Mouse (Mus musculus): Measurements from ENCODE around the gene Xpo6. TPM values are rescaled to one million over a fixed set of nuclear protein-coding genes. Genes with fewer than 3 reads are reported as not detected.

The Xpo6 gene
- polyA plus RNA-seq, 1 experiment from 2014 or later, result 76.4 TPM

DNA sequence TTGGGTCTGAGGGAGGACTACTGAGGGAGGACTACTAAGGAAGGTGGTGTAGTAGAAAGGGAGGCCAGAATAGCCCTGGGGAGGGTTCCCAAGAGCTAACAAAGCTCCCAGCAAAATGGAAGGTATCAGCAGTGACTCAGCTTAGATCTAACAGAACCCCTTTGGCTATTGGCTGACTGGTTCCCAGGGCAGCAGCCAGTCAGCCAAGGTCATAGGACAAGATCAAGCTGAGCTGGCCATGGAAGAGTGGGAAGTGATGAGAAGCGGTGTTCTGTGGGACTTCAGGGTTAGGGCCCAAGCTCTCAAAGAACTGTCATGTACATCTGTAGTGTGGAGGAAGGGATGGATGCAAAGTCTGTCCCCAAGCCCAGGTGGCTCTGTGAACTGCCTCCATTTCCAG is 123.4 kb downstream of the Xpo6 start:
- no peaks in the 10 kb centered on the region for H3K36me3 ChIP-seq (ENCODE audit: control insufficient read depth, insufficient read depth, low read length)
- WGBS, result 100% methylated on average over 1 of the region's 1 CpGs

DNA sequence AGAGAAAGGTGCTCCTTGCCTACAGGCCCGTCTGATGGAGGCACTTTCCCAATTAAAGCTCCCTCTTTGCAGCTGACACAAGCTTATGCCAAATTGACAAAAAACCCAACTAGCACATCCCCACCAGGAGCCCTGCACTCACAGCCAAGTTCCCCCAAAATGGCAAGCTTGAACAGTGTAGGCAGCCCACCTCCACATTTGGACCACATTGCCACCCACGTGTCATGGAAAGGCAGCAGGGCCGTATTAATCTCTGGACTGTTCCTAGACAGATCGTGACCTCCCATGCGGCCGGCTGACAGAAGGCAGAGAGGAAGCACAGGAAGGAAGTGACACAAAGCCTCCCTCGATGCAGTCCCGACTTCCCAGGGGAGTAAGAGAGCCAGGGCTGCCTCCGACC is 125.2 kb downstream of the Xpo6 start:
- H3K9me3 ChIP-seq (ENCODE audit: control insufficient read depth, low read length), result no peaks in the 10 kb centered on the region

More for the DNA sequence above, 123.4 kb downstream of the Xpo6 start:
- Histone ChIP-seq H3K9ac (ENCODE audit: low read length) (no peak overlapping the region), H3K27me3 (ENCODE audit: control insufficient read depth, insufficient read depth, low read length) (peaks cover 23% of the 10 kb centered on the region), H3K27ac (ENCODE audit: low read depth, low read length) (no peak overlapping the region), H3K4me1 (replicated peaks; ENCODE audit: control insufficient read depth, insufficient read depth, low read length) (peaks cover 5% of the 10 kb centered on the region; the same call in 1 of the 2 replicates), H3K4me3 (ENCODE audit: low read depth, low read length) (no peak overlapping the region), H3K4me2 (ENCODE audit: low read depth, low read length, severe bottlenecking) (no peak overlapping the region), H3K9me3 (ENCODE audit: control insufficient read depth, low read length) (no peaks in the 10 kb centered on the region)
- ATAC-seq (replicated peaks; ENCODE audit: low FRiP score) (no peak), DNase-seq (ENCODE audit: low spot score) (no peak)

DNA sequence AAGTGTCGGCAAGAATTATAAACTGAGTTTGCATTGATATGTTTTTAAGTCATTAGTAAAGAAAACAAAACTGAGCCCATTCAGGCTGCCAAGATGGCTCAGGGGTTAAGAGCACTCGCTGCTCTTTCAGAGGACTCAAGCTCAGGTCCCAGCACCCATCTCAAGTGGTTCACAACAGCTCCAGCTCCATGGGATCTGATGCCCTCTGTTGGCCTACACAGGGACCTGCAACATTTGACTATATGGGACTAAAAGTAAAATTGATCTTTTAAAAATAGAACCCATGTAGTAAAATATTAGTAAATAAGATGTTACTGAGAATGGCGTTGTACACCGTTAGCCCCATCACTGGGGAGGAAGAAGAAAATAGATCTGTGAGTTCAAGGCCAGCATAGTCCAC is 130.0 kb downstream of the Xpo6 start:
- H3K27ac ChIP-seq (ENCODE audit: low read depth, low read length), result no peak overlapping the region
- H3K4me1 ChIP-seq (replicated peaks; ENCODE audit: control insufficient read depth, insufficient read depth, low read length), result no peaks in the 10 kb centered on the region
- WGBS, result 95% methylated on average over 4 of the region's 4 CpGs
- no peak overlapping the region for H3K4me3 ChIP-seq (ENCODE audit: low read depth, low read length)
- ATAC-seq (replicated peaks; ENCODE audit: low FRiP score) (no peak), DNase-seq (ENCODE audit: low spot score) (no peak)
- H3K9ac ChIP-seq (ENCODE audit: low read length), result no peak overlapping the region
- no peaks in the 10 kb centered on the region for H3K27me3 ChIP-seq (ENCODE audit: control insufficient read depth, insufficient read depth, low read length)
- H3K36me3 ChIP-seq (ENCODE audit: control insufficient read depth, insufficient read depth, low read length), result no peaks in the 10 kb centered on the region
- no peak overlapping the region for H3K4me2 ChIP-seq (ENCODE audit: low read depth, low read length, severe bottlenecking)
- no peaks in the 10 kb centered on the region for H3K9me3 ChIP-seq (ENCODE audit: control insufficient read depth, low read length)

More for the DNA sequence above, 125.2 kb downstream of the Xpo6 start:
- peaks cover 5% of the 10 kb centered on the region for H3K27me3 ChIP-seq (ENCODE audit: control insufficient read depth, insufficient read depth, low read length)
- no peak overlapping the region for H3K9ac ChIP-seq (ENCODE audit: low read length)
- H3K4me1 ChIP-seq (replicated peaks; ENCODE audit: control insufficient read depth, insufficient read depth, low read length), result no peaks in the 10 kb centered on the region
- ATAC-seq (replicated peaks; ENCODE audit: low FRiP score) (no peak), DNase-seq (ENCODE audit: low spot score) (no peak)
- H3K27ac ChIP-seq (ENCODE audit: low read depth, low read length), result no peak overlapping the region
- no peaks in the 10 kb centered on the region for H3K36me3 ChIP-seq (ENCODE audit: control insufficient read depth, insufficient read depth, low read length)
- no peak overlapping the region for H3K4me2 ChIP-seq (ENCODE audit: low read depth, low read length, severe bottlenecking)
- no peak overlapping the region for H3K4me3 ChIP-seq (ENCODE audit: low read depth, low read length)
- WGBS, result 76% methylated on average over 9 of the region's 9 CpGs

DNA sequence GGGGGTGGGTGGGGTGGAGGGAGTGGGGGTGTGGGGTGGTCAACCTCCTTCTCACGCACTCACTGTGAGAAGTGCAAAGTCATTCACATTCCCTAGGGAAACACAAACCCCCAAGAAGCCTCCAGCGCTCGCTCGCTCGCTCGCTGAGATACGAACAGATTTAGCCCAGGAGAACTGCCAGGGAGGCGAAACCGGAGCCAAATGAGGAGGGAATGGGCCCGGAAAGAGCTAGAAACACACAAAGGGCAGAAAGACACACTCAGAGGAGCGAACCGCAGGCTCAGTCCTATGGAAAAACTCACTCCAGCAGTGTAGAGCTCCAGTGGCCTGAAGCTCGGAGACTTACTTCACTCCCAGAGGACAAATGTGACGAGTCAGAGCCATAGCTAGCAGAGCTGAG is 133.5 kb downstream of the Xpo6 start:
- no peaks in the 10 kb centered on the region for H3K4me1 ChIP-seq (replicated peaks; ENCODE audit: control insufficient read depth, insufficient read depth, low read length)
- no peak for DNase-seq (ENCODE audit: low spot score)
- no peaks in the 10 kb centered on the region for H3K9me3 ChIP-seq (ENCODE audit: control insufficient read depth, low read length)
- no peak overlapping the region for H3K27ac ChIP-seq (ENCODE audit: low read depth, low read length)
- no peak overlapping the region for H3K4me2 ChIP-seq (ENCODE audit: low read depth, low read length, severe bottlenecking)
- no peak for ATAC-seq (replicated peaks; ENCODE audit: low FRiP score)
- no peak overlapping the region for H3K4me3 ChIP-seq (ENCODE audit: low read depth, low read length)
- H3K27me3 ChIP-seq (ENCODE audit: control insufficient read depth, insufficient read depth, low read length), result no peaks in the 10 kb centered on the region
- 80% methylated on average over 14 of the region's 14 CpGs for WGBS
- no peaks in the 10 kb centered on the region for H3K36me3 ChIP-seq (ENCODE audit: control insufficient read depth, insufficient read depth, low read length)
- no peak overlapping the region for H3K9ac ChIP-seq (ENCODE audit: low read length)

DNA sequence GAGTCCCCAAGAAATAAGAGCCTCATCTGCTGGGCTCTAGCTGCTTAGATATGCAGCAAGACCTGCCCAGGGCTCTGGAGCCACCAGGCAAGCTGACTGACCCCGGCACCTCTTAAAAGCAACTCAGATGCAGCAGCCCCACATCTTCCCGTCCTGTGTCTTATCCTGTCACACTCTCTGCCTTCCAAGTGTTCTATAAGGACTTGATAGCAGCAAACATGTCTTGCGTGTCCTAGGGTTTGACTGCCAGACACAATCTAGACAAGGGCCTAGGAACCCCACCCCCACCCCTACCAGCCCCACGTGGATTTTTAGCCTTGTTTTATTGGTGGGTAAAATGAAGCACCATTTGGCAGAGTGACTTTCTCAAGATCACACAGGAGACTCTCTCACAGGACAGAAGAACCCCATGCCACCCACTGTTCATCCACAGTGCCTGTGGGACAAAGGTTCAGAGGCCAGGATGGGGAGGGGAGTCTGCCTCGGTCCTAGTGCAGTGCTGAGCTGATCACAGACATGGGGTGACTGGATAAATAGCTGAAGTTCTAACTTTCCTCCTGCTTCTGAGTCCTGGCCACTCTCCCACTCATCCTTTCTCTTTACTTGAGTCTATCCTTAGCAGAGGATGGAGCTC is 134.9 kb downstream of the Xpo6 start:
- DNase-seq (ENCODE audit: low spot score) (no peak), ATAC-seq (replicated peaks; ENCODE audit: low FRiP score) (no peak)
- Histone ChIP-seq H3K4me1 (replicated peaks; ENCODE audit: control insufficient read depth, insufficient read depth, low read length) (no peaks in the 10 kb centered on the region), H3K9ac (ENCODE audit: low read length) (no peak overlapping the region), H3K9me3 (ENCODE audit: control insufficient read depth, low read length) (no peaks in the 10 kb centered on the region), H3K27me3 (ENCODE audit: control insufficient read depth, insufficient read depth, low read length) (no peaks in the 10 kb centered on the region), H3K4me3 (ENCODE audit: low read depth, low read length) (no peak overlapping the region), H3K4me2 (ENCODE audit: low read depth, low read length, severe bottlenecking) (no peak overlapping the region), H3K36me3 (ENCODE audit: control insufficient read depth, insufficient read depth, low read length) (no peaks in the 10 kb centered on the region), H3K27ac (ENCODE audit: low read depth, low read length) (no peak overlapping the region)
- 81% methylated on average over 5 of the region's 5 CpGs for WGBS

DNA sequence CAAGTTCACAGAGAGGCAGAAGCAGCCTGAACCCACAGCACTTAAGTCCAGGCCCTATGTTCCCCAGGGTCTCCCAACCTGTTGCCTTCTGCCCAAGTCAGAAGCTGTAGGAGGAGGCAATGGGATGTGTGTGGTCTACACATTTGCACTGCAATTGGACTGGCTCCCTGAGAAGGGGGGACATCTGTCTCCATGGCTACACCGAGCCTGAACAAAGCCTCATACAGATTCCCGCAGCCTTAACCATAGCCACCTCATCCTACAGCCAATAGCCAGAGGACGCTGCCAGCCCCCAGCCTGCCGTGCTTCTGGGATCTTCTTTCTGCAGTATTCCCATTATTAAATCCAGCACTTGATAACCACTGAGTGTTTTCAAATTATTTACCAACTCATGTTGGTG is 138.1 kb downstream of the Xpo6 start:
- no peak overlapping the region for H3K27ac ChIP-seq (ENCODE audit: low read depth, low read length)
- ATAC-seq (replicated peaks; ENCODE audit: low FRiP score), result no peak
- H3K4me1 ChIP-seq (replicated peaks; ENCODE audit: control insufficient read depth, insufficient read depth, low read length), result 0 out of 2 replicates have a peak, but pooled peaks cover 2% of the 10 kb centered on the region
- DNase-seq (ENCODE audit: low spot score), result no peak
- no peak overlapping the region for H3K9ac ChIP-seq (ENCODE audit: low read length)
- no peaks in the 10 kb centered on the region for H3K9me3 ChIP-seq (ENCODE audit: control insufficient read depth, low read length)
- H3K27me3 ChIP-seq (ENCODE audit: control insufficient read depth, insufficient read depth, low read length), result no peaks in the 10 kb centered on the region
- no peak overlapping the region for H3K4me2 ChIP-seq (ENCODE audit: low read depth, low read length, severe bottlenecking)
- no peaks in the 10 kb centered on the region for H3K36me3 ChIP-seq (ENCODE audit: control insufficient read depth, insufficient read depth, low read length)
- no peak overlapping the region for H3K4me3 ChIP-seq (ENCODE audit: low read depth, low read length)
- 52% methylated on average over 4 of the region's 4 CpGs for WGBS

DNA sequence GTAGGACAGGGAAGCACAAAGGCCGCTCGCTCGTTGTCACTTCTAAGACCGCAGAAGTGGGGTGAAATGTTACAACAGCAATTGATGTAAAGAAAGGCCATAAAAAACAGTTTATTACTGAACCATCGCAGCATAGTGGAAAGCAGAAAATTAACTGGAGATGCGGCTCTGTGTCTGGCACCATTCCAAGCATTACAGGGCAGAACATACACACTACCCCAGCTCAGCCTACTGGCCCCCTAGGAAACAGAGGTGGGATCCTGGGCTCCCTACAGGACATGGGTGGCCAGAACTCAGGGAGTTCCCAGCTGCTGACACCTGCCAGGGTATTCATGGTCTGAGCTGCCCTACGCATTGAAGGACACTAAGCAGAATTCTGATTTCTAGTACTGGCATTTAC is 141.4 kb downstream of the Xpo6 start:
- no peaks in the 10 kb centered on the region for H3K36me3 ChIP-seq (ENCODE audit: control insufficient read depth, insufficient read depth, low read length)
- H3K27me3 ChIP-seq (ENCODE audit: control insufficient read depth, insufficient read depth, low read length), result no peaks in the 10 kb centered on the region
- DNase-seq (ENCODE audit: low spot score), result no peak
- no peaks in the 10 kb centered on the region for H3K9me3 ChIP-seq (ENCODE audit: control insufficient read depth, low read length)
- no peak for ATAC-seq (replicated peaks; ENCODE audit: low FRiP score)
- peaks cover 2% of the 10 kb centered on the region; the same call in 1 of the 2 replicates for H3K4me1 ChIP-seq (replicated peaks; ENCODE audit: control insufficient read depth, insufficient read depth, low read length)
- H3K4me2 ChIP-seq (ENCODE audit: low read depth, low read length, severe bottlenecking), result no peak overlapping the region
- H3K27ac ChIP-seq (ENCODE audit: low read depth, low read length), result no peak overlapping the region
- WGBS, result 56% methylated on average over 7 of the region's 7 CpGs
- H3K4me3 ChIP-seq (ENCODE audit: low read depth, low read length), result no peak overlapping the region
- H3K9ac ChIP-seq (ENCODE audit: low read length), result no peak overlapping the region

GRCm38 (mm10) chr7:126057332-126057914 is 142.9 kb downstream of the Xpo6 start:
- ATAC-seq (replicated peaks; ENCODE audit: low FRiP score), result no peak
- H3K27ac ChIP-seq (ENCODE audit: low read depth, low read length), result no peak overlapping the region
- H3K36me3 ChIP-seq (ENCODE audit: control insufficient read depth, insufficient read depth, low read length), result no peaks in the 10 kb centered on the region
- peaks cover 2% of the 10 kb centered on the region; the same call in 1 of the 2 replicates for H3K4me1 ChIP-seq (replicated peaks; ENCODE audit: control insufficient read depth, insufficient read depth, low read length)
- H3K27me3 ChIP-seq (ENCODE audit: control insufficient read depth, insufficient read depth, low read length), result no peaks in the 10 kb centered on the region
- no peak for DNase-seq (ENCODE audit: low spot score)
- H3K4me3 ChIP-seq (ENCODE audit: low read depth, low read length), result no peak overlapping the region
- no peak overlapping the region for H3K4me2 ChIP-seq (ENCODE audit: low read depth, low read length, severe bottlenecking)
- 80% methylated on average over 10 of the region's 10 CpGs for WGBS
- H3K9ac ChIP-seq (ENCODE audit: low read length), result no peak overlapping the region
- no peaks in the 10 kb centered on the region for H3K9me3 ChIP-seq (ENCODE audit: control insufficient read depth, low read length)

DNA sequence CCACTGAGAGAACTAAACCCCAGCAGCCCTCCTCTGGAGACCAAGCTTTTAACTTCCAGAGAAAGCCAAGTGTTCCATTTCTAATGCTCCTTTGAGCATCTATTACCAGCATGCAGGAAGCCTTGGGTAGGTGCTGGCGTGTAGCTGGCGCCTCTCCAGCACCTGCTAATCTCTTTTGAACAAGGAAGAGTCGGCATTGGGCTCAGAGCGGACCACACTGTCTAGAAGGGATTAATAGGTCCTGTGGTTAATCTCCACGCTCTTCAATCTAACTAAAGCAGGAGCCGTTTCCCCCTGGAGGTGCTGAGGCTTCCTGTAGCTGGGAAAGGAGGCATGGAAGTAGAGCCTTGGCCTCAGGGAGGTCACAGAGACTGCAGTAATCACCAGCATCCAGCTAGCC is 145.7 kb downstream of the Xpo6 start:
- Histone ChIP-seq H3K4me1 (replicated peaks; ENCODE audit: control insufficient read depth, insufficient read depth, low read length) (peaks cover 2% of the 10 kb centered on the region; the same call in 1 of the 2 replicates), H3K27me3 (ENCODE audit: control insufficient read depth, insufficient read depth, low read length) (no peaks in the 10 kb centered on the region), H3K27ac (ENCODE audit: low read depth, low read length) (no peak overlapping the region), H3K4me3 (ENCODE audit: low read depth, low read length) (no peak overlapping the region), H3K4me2 (ENCODE audit: low read depth, low read length, severe bottlenecking) (no peak overlapping the region), H3K9me3 (ENCODE audit: control insufficient read depth, low read length) (no peaks in the 10 kb centered on the region), H3K9ac (ENCODE audit: low read length) (no peak overlapping the region), H3K36me3 (ENCODE audit: control insufficient read depth, insufficient read depth, low read length) (no peaks in the 10 kb centered on the region)
- WGBS, result 32% methylated on average over 6 of the region's 6 CpGs
- DNase-seq (ENCODE audit: low spot score) (no peak), ATAC-seq (replicated peaks; ENCODE audit: low FRiP score) (no peak)
